Mouse (Mus musculus) heart, embryonic 11.5 days (tissue): ENCODE measurements at regions not wholly inside any gene's neighbourhood (a gene's known extent, or its start where the extent isn't known, plus 50 kb on each side); places are given as distances from the start of the nearest gene placed in this dataset.

Source experiments
- ATAC-seq: fragments of 200-750 bp; cut with Nextera tagmentation; replicated peaks from 2 replicates; pipeline ENCODE4 v1.8.0; 2017; ENCODE audit warnings: moderate library complexity; ENCODE audit not compliant: insufficient number of reproducible peaks, low FRiP score, low TSS enrichment
- H3K27ac ChIP-seq: fragments of 300-500 bp; sonication (generic); 2 replicates; pipeline ENCODE4 v1.5.1; 2014; ENCODE audit warnings: mild to moderate bottlenecking, low read depth, low read length
- H3K27me3 ChIP-seq: fragments of 300-500 bp; sonication (generic); 2 replicates; pipeline ENCODE4 v1.6.1; 2014; ENCODE audit warnings: mild to moderate bottlenecking, low read length, mixed read lengths; ENCODE audit not compliant: control insufficient read depth, insufficient read depth
- H3K36me3 ChIP-seq: fragments of 300-500 bp; sonication (generic); 2 replicates; pipeline ENCODE4 v1.6.1; 2014; ENCODE audit warnings: mild to moderate bottlenecking, low read length, moderate library complexity, mixed read lengths; ENCODE audit not compliant: control insufficient read depth, insufficient read depth
- H3K4me1 ChIP-seq: fragments of 300-500 bp; sonication (generic); 2 replicates; pipeline ENCODE4 v1.6.1; 2014; ENCODE audit warnings: low read length; ENCODE audit not compliant: control insufficient read depth, insufficient read depth
- H3K4me2 ChIP-seq: fragments of 300-500 bp; sonication (generic); 2 replicates; pipeline ENCODE4 v1.6.1; 2014; ENCODE audit warnings: mild to moderate bottlenecking, moderate library complexity
- H3K4me3 ChIP-seq: fragments of 300-500 bp; sonication (generic); 2 replicates; pipeline ENCODE4 v1.5.1; 2014; ENCODE audit warnings: low read depth, low read length
- H3K9ac ChIP-seq: fragments of 300-500 bp; sonication (generic); 2 replicates; pipeline ENCODE4 v1.6.1; 2014; ENCODE audit warnings: mild to moderate bottlenecking, low read depth, low read length, moderate library complexity
- H3K9me3 ChIP-seq: fragments of 300-500 bp; sonication (generic); replicated peaks from 2 replicates; pipeline ENCODE4 v1.6.1; 2016; ENCODE audit warnings: low read length; ENCODE audit not compliant: control insufficient read depth
- WGBS: fragments of 180-500 bp; shearing (Covaris S2); extraction: QIAGEN DNeasy Blood & Tissue Kit; methylation state at CpG from one replicate; pipeline ENCODE4 v1.1.7; 2014; ENCODE audit not compliant: insufficient replicate concordance; 5-methylcytosine and 5-hydroxymethylcytosine counted together

DNA sequence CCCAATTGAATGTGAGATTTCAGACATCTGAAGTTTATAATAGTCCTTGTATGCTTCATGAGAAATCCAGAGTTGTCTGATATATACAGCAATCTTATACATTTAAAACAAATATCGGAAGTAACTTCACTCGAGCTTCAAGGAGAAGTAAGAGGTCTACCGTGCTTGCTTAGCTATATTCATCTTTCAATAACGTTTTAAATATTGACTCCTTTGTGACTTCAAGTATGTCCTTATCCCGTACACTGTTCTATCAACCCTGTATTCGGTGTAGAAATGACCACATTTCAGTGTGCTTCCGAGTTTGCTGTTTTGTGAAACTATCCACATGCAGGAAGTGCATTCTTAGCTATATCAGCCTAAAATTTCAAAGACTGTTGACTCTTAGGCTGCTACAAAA is 427.8 kb upstream of the Tbc1d2b start:
- H3K4me2 ChIP-seq: no peak overlapping the region
- H3K36me3 ChIP-seq: no peaks in the 10 kb centered on the region
- no peak overlapping the region for H3K9ac ChIP-seq
- H3K27me3 ChIP-seq: no peaks in the 10 kb centered on the region
- no peaks in the 10 kb centered on the region for H3K4me1 ChIP-seq
- no peak for ATAC-seq
- no peak overlapping the region for H3K27ac ChIP-seq
- 62% methylated on average over 7 of the region's 7 CpGs for WGBS
- no peaks in the 10 kb centered on the region for H3K9me3 ChIP-seq
- H3K4me3 ChIP-seq: no peak overlapping the region

- H3K4me1 ChIP-seq: no peaks in the 10 kb centered on the region
- 36% methylated on average over 4 of the region's 4 CpGs for WGBS
- no peak overlapping the region for H3K9ac ChIP-seq
- H3K36me3 ChIP-seq: no peaks in the 10 kb centered on the region
- no peak overlapping the region for H3K4me3 ChIP-seq
- H3K9me3 ChIP-seq: no peaks in the 10 kb centered on the region
- H3K4me2 ChIP-seq: no peak overlapping the region
- H3K27me3 ChIP-seq: no peaks in the 10 kb centered on the region
- no peak for ATAC-seq
- H3K27ac ChIP-seq: no peak overlapping the region
These were observed 428.5 kb upstream of the Tbc1d2b start for GRCm38 (mm10) chr9:90699064-90699463.

DNA sequence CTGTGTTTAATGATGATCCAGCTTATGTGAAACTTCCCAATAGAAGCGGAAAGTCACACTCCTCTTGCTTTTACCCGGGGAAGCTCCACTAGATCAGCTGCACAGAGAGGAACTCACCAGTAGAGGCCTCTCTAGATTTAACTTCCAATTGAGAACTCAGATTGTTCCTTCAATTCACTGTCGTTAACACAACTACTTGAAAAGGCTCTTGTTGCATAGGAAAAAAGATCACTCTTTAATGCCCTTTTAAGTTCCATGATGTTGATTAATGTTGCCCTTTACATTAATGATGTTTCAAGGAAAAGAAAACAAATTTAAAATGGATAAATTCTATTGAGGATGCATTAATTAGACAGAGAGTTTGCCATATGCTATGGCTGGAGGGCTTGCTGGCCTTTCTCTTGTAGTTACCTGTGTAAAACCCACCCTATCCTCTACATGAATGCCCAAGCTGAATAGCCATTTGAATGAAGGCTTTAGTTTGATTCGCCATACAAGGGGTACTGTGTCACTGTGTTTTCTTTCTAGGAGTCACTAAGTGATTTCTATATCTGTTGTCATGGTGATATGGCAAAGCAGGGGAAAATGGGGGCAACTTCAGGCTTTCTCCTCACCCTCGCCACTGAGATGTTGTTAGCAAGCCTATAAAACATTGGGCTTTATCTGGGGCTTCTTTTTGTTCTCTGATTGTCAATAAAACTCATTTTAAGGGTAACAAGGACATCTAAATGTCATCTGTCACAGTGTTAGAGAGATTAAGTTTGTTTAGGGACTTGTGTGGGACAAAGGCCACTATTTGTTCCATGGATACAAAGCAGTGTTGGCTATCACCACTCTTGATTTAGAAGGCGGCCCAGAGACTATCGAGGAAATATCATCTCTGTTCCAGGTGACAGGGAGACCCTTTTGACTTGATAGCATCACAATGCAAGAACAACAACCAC is 429.9 kb upstream of the Tbc1d2b start:
- Histone ChIP-seq H3K36me3 (no peaks in the 10 kb centered on the region), H3K27ac (no peak overlapping the region), H3K4me1 (no peaks in the 10 kb centered on the region), H3K9me3 (no peaks in the 10 kb centered on the region), H3K4me2 (no peak overlapping the region), H3K9ac (no peak overlapping the region), H3K4me3 (no peak overlapping the region), H3K27me3 (no peaks in the 10 kb centered on the region)
- ATAC-seq: no peak
- WGBS: 43% methylated on average over 7 of the region's 7 CpGs

DNA sequence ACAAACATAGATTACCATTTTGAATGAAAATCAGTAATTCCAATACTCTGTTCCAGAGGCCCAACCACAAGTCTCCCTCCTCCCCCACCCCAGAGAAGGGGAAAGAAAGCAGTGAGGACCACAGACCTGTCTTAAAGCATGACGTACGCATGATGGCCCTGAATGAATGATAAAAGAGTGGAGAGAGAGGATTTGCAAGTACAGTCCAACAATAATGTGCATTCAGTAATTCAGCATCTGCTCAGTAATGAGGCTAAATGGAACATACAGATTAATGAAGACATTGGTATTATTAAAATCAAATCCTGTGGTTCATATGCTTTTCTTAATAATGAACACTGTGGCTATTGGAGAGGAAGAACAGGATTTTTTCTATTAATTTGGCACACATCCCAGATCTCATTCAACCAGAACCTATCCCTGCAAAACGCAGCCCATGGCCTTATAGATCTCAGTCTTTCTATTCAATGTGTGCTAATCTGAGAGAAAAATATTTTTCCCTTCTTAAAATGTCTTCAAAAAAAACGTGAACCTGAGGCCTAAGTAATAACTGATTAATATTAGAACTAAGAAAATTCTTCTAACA is 430.7 kb upstream of the Tbc1d2b start:
- no peaks in the 10 kb centered on the region for H3K4me1 ChIP-seq
- no peaks in the 10 kb centered on the region for H3K36me3 ChIP-seq
- 61% methylated on average over 4 of the region's 4 CpGs for WGBS
- no peaks in the 10 kb centered on the region for H3K9me3 ChIP-seq
- no peak for ATAC-seq
- no peak overlapping the region for H3K4me3 ChIP-seq
- H3K4me2 ChIP-seq: no peak overlapping the region
- H3K27ac ChIP-seq: no peak overlapping the region
- H3K27me3 ChIP-seq: no peaks in the 10 kb centered on the region
- H3K9ac ChIP-seq: no peak overlapping the region

- no peak overlapping the region for H3K4me3 ChIP-seq
- WGBS: 64% methylated on average over 2 of the region's 2 CpGs
- H3K27ac ChIP-seq: no peak overlapping the region
- no peak overlapping the region for H3K9ac ChIP-seq
- ATAC-seq: no peak
- no peaks in the 10 kb centered on the region for H3K9me3 ChIP-seq
- no peaks in the 10 kb centered on the region for H3K36me3 ChIP-seq
- no peaks in the 10 kb centered on the region for H3K27me3 ChIP-seq
- H3K4me2 ChIP-seq: no peak overlapping the region
- no peaks in the 10 kb centered on the region for H3K4me1 ChIP-seq
These were observed 443.1 kb upstream of the Tbc1d2b start for GRCm38 (mm10) chr9:90713685-90714084.

- H3K9me3 ChIP-seq: no peaks in the 10 kb centered on the region
- no peak for ATAC-seq
- H3K4me3 ChIP-seq: no peak overlapping the region
- H3K4me2 ChIP-seq: no peak overlapping the region
- H3K9ac ChIP-seq: no peak overlapping the region
- no peaks in the 10 kb centered on the region for H3K36me3 ChIP-seq
- H3K27ac ChIP-seq: no peak overlapping the region
- WGBS: 78% methylated on average over 4 of the region's 4 CpGs
- H3K4me1 ChIP-seq: no peaks in the 10 kb centered on the region
- H3K27me3 ChIP-seq: no peaks in the 10 kb centered on the region
These were observed 460.8 kb upstream of the Tbc1d2b start for GRCm38 (mm10) chr9:90731450-90731849.

DNA sequence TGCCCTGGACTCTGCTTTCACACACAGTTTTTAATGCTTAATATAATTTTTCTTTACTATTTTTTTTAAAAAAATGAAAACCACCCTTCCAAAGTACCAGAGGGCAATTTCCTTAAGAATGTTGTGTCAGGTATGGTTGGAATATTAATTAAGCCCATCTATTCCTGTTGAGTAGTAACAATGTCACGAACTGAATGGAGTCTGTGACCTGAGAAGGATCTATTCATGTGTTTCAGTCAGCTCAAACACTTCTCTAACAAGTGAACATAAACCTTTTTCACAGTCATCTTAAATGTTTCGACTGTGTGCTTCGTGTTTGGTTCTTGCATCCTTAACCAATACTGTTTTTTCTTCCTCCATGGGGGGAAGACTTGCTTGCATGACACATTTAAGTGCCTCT is 486.6 kb upstream of the Tbc1d2b start:
- H3K27me3 ChIP-seq: no peaks in the 10 kb centered on the region
- H3K27ac ChIP-seq: no peak overlapping the region
- H3K36me3 ChIP-seq: no peaks in the 10 kb centered on the region
- H3K4me3 ChIP-seq: no peak overlapping the region
- no peak overlapping the region for H3K4me2 ChIP-seq
- no peak overlapping the region for H3K9ac ChIP-seq
- no peaks in the 10 kb centered on the region for H3K9me3 ChIP-seq
- WGBS: 67% methylated on average over 3 of the region's 3 CpGs
- H3K4me1 ChIP-seq: no peaks in the 10 kb centered on the region
- no peak for ATAC-seq

DNA sequence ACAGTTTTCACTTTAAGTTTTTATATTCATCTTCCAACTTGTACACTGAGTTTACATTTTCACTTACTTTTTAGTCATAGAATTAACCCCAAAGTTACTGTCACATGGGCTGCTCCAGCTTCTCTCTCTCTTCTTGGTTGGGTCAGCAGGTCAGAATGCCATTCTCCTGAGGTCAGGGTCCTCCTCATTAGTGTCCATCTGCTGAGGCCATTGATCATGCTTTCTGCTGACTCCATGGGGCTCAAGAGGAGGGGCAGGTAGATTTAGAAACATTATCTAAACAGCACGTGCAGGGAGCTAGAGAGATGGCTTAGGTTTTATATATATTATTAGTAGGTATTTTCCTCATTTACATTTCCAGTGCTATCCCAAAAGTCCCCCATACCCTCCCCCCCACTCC is 503.7 kb upstream of the Tbc1d2b start:
- no peak overlapping the region for H3K4me3 ChIP-seq
- no peaks in the 10 kb centered on the region for H3K9me3 ChIP-seq
- no peaks in the 10 kb centered on the region for H3K36me3 ChIP-seq
- H3K9ac ChIP-seq: no peak overlapping the region
- no peaks in the 10 kb centered on the region for H3K4me1 ChIP-seq
- H3K27me3 ChIP-seq: no peaks in the 10 kb centered on the region
- 68% methylated on average over 1 of the region's 1 CpGs for WGBS
- no peak overlapping the region for H3K27ac ChIP-seq
- ATAC-seq: no peak
- no peak overlapping the region for H3K4me2 ChIP-seq

DNA sequence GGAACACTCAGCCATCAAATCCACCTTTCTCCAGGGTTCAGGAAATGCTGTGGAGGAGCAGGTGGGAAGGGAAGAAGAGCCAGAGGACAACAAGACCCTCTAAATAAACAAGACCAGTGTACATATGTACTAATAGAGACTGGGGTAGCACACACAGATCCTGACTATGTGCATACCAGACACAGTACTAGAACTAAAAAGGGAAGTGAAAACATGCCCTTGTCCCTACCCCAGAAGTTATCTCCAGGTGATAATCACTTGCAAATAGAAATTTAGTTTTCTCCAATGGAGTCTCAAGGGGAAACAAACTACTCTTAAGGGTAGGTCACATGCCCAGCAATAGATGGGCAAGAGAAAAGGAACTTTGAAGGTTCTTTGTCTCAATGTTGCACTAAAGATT is 518.9 kb upstream of the Tbc1d2b start:
- no peaks in the 10 kb centered on the region for H3K36me3 ChIP-seq
- no peak overlapping the region for H3K4me2 ChIP-seq
- H3K4me3 ChIP-seq: no peak overlapping the region
- no peak overlapping the region for H3K27ac ChIP-seq
- H3K4me1 ChIP-seq: no peaks in the 10 kb centered on the region
- no peaks in the 10 kb centered on the region for H3K27me3 ChIP-seq
- H3K9ac ChIP-seq: no peak overlapping the region
- ATAC-seq: no peak
- H3K9me3 ChIP-seq: no peaks in the 10 kb centered on the region
